Mouse (Mus musculus): ENCODE measurements around the gene Mrto4. TPM values are rescaled to one million over a fixed set of nuclear protein-coding genes. Genes with fewer than 3 reads are reported as not detected.
"Not testable (repeated sequence)": the region's sequence is repeated elsewhere in the genome, so short reads cannot be mapped to it uniquely, and the experiment has no call there.

Mrto4 gene
- total RNA-seq (2021): 10 to 100 TPM; 49.9 to 59.2 TPM
- long read RNA-seq, transcript Mrto4-202 (8 exons, 1,221 nt): major isoform, 44 of 56 reads
- long read RNA-seq, partial matches to known transcripts: 1 of 56 reads
- long read RNA-seq, other reads (novel, unspliced or antisense): 11 of 56 reads

DNA sequence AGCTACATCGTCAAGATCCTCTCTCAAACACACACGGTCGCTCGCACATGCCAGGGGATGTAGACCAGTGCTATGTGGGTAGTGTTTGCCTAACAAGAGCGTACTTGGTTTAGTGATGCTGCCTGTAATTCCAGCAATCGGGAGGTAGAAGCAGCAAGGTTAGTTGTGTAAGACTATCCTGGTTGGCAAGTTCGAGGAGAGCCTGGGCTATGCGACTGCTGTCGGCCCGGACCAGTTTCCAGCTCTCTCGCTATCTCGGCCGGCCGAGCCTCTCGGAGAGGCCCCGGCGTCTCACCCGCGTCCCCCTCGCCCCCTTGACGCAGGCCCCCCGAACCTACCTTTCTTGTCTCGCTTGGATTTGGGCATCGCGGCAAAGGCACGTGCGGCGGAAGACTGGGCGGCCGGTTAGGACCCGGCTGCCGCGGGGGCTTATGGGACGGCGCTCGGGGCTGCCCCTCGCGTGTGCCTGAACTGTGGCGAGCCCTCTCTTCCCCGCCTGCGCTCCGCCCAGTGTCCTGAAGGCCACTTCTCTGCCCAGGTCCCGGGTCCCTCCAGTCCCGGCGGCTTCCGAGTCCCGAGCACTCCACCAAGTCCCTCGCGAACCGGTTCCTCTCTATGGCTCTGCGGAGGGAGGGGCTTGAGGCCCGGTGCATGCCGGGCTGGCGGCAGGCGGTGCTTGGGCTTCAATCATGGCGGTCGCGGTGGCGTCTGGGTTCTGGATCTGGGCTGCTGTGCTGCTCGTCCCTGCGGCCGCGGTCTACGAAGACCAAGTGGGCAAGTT lies at the start of gene Mrto4, which contains the start of the genes Emc1 and Ubr4:
TSS of gene Mrto4 (minus strand) at position 646 of the 781 bp plus-strand sequence.
TSS of gene Emc1 (plus strand) at position 657 of the 781 bp plus-strand sequence.
TSS of gene Ubr4 (plus strand) at position 679 of the 781 bp plus-strand sequence.
- peak; percentile 86 to 88 for DNase-seq (ENCODE audit: low spot score in 2 of 2)

DNA sequence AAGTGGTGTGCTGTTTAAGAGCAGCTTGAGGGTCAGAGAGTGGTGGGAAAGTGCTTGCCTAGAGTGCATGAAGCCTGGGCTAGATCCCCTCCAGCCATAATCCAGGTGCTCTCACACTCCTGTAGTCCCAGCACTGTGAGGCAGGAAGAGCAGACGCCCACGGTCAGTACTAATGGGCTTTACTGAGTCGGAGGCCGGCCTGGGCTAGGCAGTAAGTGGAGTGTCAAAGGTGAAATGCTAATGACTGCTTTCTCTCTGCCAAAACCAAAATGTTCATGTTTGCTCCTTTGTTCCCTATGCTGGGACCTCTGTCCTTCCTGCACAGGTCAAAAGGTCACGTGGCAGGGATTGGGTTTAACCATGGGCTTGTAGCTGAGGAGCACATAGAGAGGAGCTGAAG lies 48.1 kb upstream of the Mrto4 start:
- DNase-seq (ENCODE audit: low spot score in 2 of 2): no peak

DNA sequence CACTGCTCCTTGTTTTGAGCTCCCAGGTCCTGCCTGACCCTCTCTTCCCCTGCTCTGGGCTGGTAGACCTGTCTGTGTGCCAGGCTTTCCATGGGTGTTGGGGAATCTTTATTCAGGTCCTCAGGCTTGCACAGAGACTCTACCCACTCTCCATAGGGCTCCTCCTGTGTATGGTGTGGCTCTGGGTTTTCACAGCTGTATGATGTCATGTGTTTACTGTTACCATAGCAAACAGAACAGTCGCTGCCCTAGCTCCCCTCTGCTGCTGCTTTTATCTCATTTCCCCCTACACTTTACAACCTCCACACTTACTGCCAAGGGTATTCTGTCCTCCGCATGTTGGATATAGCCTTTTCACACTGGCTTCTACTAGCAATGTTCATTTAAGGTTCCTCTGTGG lies 43.1 kb upstream of the Mrto4 start:
- no peak for DNase-seq (ENCODE audit: low spot score in 2 of 2)

DNA sequence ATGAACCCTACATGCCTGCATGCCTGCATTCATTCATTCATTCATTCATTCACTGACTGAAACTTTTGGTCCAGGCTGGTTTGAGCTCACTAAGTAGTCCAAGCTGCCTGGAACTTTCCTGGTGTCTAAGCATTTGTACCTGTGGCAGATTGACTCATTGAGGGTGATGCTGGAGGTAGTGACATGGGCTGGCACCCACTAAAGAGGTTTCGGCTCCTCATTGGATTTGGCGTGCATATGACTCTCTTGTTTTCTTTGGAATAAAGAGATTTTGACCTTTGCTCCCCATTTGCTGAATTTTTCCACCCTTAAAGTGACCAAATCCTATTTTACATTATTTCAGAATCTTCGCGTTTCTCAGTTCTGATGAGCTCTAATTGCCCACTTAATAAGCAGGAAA lies 37.2 kb upstream of the Mrto4 start:
- DNase-seq (ENCODE audit: low spot score in 2 of 2): no peak

- no peak for DNase-seq (ENCODE audit: low spot score in 2 of 2)
These were observed 34.5 kb upstream of the Mrto4 start for GRCm38 (mm10) chr4:139386869-139387319.

GRCm38 (mm10) chr4:139385841-139386240 lies 33.5 kb upstream of the Mrto4 start:
- not testable (repeated sequence) for DNase-seq (ENCODE audit: low spot score in 2 of 2)

DNA sequence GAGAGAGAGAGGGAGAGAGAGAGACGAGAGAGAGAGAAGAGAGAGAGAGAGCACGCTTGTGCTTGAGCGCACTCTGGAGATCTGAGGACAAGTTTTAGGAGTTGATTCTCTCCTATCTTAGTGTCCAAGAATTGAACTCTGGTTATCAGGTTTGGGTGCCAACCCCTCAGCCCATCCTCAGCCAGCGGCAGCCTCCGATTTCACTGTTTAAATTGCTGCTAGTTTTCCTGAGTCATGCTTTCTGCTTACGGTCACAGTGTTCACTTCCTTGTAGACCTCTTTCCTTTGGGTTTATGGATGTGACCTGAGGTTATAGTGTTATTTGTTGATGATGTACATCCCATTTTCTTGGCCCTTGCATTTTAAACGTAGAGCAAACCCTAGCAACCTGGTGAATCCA lies 29.9 kb upstream of the Mrto4 start:
- no peak for DNase-seq (ENCODE audit: low spot score in 2 of 2)

- no peak for DNase-seq (ENCODE audit: low spot score in 2 of 2)
These were observed 29.1 kb upstream of the Mrto4 start for GRCm38 (mm10) chr4:139381452-139381845.

DNA sequence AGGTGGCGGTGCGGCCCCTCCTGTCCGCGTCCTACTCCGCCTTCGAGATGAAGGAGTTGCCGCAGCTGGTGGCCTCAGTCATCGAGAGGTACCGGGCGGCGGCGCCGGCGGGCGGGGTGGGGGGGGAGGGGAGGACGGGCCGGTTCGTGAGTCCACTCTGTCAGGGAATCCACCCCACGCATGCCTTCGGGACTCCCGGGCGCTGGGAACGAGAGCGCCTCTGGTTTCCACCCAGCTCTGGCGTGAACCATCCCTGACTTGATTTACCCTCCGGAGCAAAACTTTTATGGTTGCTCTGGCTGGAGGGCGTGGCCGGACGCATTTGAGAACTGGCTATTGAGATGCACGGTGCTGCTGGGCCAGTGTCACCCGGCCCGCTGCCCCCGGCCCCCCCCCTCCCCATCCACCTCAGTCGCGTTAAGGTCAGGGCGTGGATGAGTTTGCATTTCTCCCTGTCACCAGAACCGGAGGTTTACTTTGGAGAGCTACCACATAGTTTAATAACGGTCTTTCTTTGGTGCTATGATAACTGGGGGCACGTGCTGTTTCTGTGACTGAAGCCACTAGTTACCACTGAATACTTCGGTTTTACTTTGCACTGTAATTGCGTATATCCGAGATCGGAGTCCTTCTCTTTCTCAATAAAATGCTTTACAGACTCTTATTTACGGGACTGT lies 28.5 kb upstream of the Mrto4 start:
- DNase-seq (ENCODE audit: low spot score in 2 of 2): no peak

- DNase-seq (ENCODE audit: low spot score in 2 of 2): peak; percentile 100
These were observed 27.9 kb upstream of the Mrto4 start for GRCm38 (mm10) chr4:139380207-139380748.

GRCm38 (mm10) chr4:139379719-139380118 lies 27.3 kb upstream of the Mrto4 start:
- DNase-seq (ENCODE audit: low spot score in 2 of 2): no peak

- DNase-seq (ENCODE audit: low spot score in 2 of 2): no peak
These were observed 21.2 kb upstream of the Mrto4 start for GRCm38 (mm10) chr4:139373531-139373930.

GRCm38 (mm10) chr4:139373130-139373529 lies 20.8 kb upstream of the Mrto4 start:
- DNase-seq (ENCODE audit: low spot score in 2 of 2): no peak

- DNase-seq (ENCODE audit: low spot score in 2 of 2): no peak
These were observed 15.7 kb upstream of the Mrto4 start for GRCm38 (mm10) chr4:139368038-139368437.

DNA sequence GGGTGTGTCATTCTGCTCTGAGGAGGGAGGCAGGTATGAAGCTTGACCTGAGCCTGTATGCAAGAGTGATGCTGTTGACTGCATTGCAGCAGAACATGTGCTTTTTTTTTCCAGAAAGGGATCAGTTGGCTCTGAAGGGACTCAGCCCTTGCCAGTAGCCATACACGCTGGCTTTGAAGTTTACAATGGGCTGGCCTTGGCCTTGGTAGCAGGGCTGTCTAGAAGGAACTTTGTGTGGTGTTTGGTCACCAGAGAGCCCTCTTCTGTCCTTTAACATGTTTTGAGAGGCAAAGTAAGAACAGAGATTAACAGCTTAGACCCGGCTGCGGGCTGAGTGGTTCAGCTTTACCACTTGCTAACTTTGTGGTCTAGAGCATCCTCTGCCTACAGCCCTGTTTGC lies 15.0 kb upstream of the Mrto4 start:
- DNase-seq (ENCODE audit: low spot score in 2 of 2): no peak

DNA sequence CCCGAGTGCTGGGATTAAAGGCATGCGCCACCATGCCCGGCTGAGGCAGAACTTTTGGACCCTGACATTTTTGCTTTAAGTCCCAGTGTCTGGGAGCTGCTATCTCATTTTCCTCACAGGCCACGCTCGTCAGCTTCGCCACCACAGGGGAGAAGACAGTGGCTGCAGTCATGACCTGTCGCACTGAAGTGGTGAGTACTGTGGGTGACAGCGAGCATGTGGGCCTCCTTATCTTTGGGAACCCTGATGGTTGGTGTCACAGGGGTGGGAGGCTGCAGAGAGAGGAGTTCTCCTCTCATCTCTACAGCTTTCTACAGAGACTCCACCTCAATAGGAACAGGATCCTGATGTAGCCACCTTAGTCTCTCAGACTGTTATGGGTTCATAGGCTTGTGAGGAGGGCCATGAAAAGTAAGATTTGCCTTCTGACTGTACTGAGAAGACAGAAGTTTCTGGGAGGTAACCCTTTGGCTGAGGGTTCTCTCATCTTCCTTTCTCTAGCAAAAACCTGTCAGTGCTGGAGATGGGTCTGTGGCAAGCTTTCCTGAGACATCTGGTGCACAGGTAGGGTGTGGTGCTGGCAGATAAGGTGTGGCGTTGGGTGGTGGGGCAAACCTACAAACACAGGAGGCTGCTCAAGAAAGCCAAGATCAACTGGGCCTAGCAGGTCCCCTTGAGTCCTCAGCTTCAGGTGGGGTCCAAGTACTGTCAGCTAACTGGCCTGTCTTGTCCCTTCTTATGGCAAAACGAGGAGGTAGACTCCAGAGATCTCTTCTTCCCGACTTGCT lies 8.6 kb upstream of the Mrto4 start:
- DNase-seq (ENCODE audit: low spot score in 2 of 2): no peak

DNA sequence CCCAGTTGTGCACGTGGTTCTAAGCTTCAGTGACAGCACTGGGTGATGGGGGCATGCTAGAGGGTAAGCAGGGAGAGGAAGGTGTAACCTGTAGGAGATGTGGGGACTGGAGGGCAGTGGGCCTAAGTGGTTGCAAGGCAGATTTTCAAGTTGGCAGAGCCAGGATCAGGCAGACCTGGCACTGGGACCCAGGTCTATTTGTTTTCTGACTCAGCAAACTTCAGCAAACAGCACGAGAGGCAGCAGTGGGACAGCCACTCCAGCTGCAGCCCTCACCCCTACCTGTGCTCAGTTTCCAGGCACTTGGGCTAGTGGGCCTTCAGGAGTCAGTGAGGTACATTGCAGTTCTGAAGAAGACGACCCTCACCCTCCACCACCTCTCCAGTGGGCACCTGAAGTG lies 4.8 kb upstream of the Mrto4 start:
- DNase-seq (ENCODE audit: low spot score in 2 of 2): no peak

DNA sequence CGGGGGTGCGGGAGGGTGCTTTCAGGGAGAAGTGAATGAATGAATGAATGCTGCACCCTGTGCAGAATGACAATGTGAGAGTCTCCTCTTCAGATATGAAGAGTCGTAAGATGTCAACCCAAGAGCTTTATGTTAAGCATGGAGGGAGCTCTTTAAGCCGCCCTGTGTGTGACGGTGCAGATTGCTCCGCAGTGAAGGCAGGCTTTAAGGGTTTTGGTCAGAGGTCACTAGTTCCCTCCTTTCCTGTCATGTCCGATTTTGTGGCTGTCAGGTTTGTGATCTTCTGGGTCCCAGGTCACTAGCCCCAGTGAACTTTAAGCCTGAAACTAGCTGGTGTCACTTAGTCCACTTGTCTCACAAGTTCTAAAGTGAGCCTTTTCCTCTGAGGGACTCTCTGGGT lies 456 bp upstream of the Mrto4 start:
- DNase-seq (ENCODE audit: low spot score in 2 of 2): no peak

DNA sequence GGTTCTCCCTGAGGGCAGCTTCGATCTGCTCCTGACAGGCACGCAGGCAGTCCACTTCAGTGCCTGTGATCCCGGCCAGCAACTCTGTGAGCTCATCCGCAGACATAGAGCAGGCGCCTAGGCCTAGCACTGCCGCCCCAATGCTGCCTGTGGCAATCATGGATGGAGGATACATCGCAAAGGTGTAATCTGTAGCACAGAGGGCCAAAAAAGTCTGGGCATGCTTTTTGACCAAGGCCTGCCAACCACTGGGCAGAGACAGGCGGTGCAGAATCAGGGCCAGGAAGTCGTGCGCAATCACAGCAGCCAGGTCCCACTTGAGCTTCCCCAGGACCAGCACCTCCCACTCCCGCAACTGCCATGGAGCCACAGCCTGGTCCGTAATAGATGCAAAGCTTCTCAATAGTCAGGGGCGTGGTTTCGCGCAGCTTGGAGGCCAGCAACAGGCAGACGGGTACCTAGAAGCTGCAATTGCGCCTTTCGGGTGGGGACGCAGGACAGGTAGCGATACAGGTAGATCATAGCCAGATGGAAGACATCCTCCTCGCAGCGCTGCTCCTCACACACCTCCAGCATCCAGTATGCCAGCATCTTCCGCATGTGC lies 6.9 kb downstream of the Mrto4 start:
- DNase-seq (ENCODE audit: low spot score in 2 of 2): no peak

DNA sequence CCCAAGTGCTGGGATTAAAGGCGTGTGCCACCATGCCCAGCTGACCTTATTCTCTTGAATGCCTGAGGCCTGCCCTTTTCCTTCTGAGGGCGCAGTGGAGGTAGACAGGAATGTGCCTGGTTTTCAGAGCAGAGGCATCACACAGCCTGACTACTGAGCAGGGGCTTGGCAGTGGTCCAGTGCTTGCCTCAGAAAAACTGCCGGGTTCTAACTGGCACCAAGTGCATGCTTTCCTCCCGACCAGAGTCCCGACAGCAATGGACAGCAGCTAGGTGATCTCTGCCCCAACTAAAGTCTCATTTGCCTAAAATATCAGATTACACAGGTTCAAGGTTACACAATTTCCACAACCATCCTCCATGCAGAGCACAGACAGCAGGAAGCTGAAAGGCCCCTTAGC lies 8.7 kb downstream of the Mrto4 start:
- peak; percentile 60 to 69 for DNase-seq (ENCODE audit: low spot score in 2 of 2)

Data from layer of hippocampus, postnatal 10 days (tissue).